Mouse (Mus musculus) bone marrow macrophage, adult 2 months (primary cell): Measurements from ENCODE around the gene 1700017N19Rik.

Experiments used
- CTCF ChIP-seq: IDR thresholded peaks from 2 replicates; pipeline ENCODE4 v1.5.1; 2012; ENCODE audit warnings: low read depth, mild to moderate bottlenecking, low read length, moderate library complexity
- POLR2A ChIP-seq: IDR thresholded peaks from 2 replicates; pipeline ENCODE4 v1.6.1; 2012; ENCODE audit warnings: mild to moderate bottlenecking, low read depth, low read length, borderline replicate concordance

DNA sequence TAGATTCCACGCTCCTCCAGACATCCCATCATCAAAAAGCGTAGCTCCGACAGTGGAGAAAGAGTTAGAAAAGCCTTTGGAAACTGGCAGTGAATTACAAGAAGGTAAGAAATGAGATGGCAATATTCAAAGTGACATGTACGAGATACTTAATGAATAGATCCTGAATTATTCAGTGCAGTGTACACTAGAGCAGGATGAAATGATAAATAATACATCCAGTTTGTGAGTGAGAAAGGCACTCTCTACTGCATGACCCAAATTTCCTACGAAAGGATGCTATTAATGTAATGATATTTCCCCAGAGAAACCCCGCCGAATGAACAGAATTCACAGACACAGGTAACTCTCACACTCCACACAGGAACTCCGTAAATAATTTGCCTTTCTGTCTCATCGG, 13.2 kb downstream of the 1700017N19Rik start:
- TF ChIP-seq CTCF: no peak
- no peak for TF ChIP-seq POLR2A
